ENCODE assay signal across 7 mouse cellular contexts in the genomic region with DNA sequence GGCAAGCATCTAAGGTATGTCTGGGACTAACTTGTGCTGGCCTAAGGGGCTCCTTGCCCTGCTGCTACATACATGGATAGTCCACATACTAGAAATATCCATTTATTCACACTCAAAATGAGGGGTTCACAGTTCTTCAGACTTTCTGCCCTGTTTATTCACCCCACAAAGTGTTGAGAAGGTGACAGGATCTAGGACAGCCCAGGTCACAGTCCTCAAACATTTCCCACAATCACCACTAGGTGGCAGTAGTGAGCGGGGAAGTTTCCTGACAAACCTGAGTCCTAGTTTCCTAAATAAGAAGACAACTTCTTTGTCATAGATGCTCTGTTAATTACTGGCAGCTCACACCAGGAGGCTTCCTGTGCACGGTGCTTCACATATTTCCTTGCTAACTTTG. TPM values are rescaled to one million over a fixed set of nuclear protein-coding genes. Genes with fewer than 3 reads are reported as not detected.
DNase-seq lines count a peak whose midpoint lies in the region; ATAC-seq and TF ChIP-seq lines count a peak whose summit lies in the region.

No protein-coding gene starts in this region.

- peak; percentile 80 for ATAC-seq in frontal cortex, adult (ENCODE audit: low TSS enrichment)

- peak; percentile 50 for DNase-seq in CD4-positive helper T cell, adult 2 months (ENCODE audit: low read depth, low spot score)
- peak; percentile 54 for DNase-seq in ES-E14 (ENCODE audit: low read depth, low spot score)
- DNase-seq in cerebellum, adult 9-10 months, result peak; percentile 26
- peak; percentile 33 to 79 for DNase-seq in kidney, postnatal 36 days
- peak; percentile 71 for DNase-seq in lung, postnatal 10 days
- peak; percentile 14 for DNase-seq in right cerebral cortex, adult 18-20 months

- H3K27ac ChIP-seq in ES-E14 (ENCODE audit: insufficient read depth, low read depth, low read length, poor library complexity, severe bottlenecking), result no peak overlapping the region

- H3K9ac ChIP-seq in ES-E14 (ENCODE audit: insufficient read depth, low read depth, low read length, poor library complexity, severe bottlenecking), result no peak overlapping the region

- no peaks in the 10 kb centered on the region for H3K36me3 ChIP-seq in ES-E14 (ENCODE audit: control insufficient read depth, insufficient read depth, low read length, poor library complexity, severe bottlenecking)

- H3K4me3 ChIP-seq in ES-E14 (ENCODE audit: insufficient read depth in 1 of 2, low read depth in 1 of 2, low read length in 2 of 2, poor library complexity in 1 of 2, severe bottlenecking in 1 of 2), result no peak overlapping the region

- in situ Hi-C loops in ES-E14 (cut with MboI; ENCODE audit: low sequenced_read_pairs in 2 of 2, unreplicated experiment in 2 of 2), result no loop called here

- no peaks in the 10 kb centered on the region for H3K4me1 ChIP-seq in ES-E14 (ENCODE audit: control insufficient read depth in 2 of 2, insufficient read depth in 2 of 2, low read length in 2 of 2, poor library complexity in 1 of 2)

- no peaks in the 10 kb centered on the region for H3K9me3 ChIP-seq in ES-E14 (ENCODE audit: control insufficient read depth, insufficient read depth, low read depth, low read length)

TF ChIP-seq in ES-E14, 5 proteins besides CTCF, POLR2A, EP300 and RAD21:
- no peak for TF ChIP-seq CHD2 (IDR thresholded peaks at IDR 0.05; ENCODE audit: low read depth, low read length)
- no peak for TF ChIP-seq ZNF384 (IDR thresholded peaks at IDR 0.05; ENCODE audit: low read depth, low read length)
- TF ChIP-seq HCFC1 (IDR thresholded peaks at IDR 0.05; ENCODE audit: borderline replicate concordance, insufficient read depth, low read length), result no peak
- no peak; the same call in 1 of the 2 replicates for TF ChIP-seq ZC3H11A (IDR thresholded peaks at IDR 0.05; ENCODE audit: borderline replicate concordance, low read depth, low read length)
- TF ChIP-seq MAFK (IDR thresholded peaks at IDR 0.05; ENCODE audit: insufficient read depth, low read depth, low read length), result no peak

RNA-seq across cellular contexts. Expression of gene Nkd2, which starts 15.9 kb away (rescaled TPM):
- 1.8 and 2.6 TPM in 2 replicates for total RNA-seq in ES-E14 (2012; rRNA removed)

Comparison
In these comparisons a context has a peak if more than half of its experiments do, and no peak if none do; other contexts are left out.
1. DNase-seq: peak in every context shown above with its lines; median percentile 71 in lung, postnatal 10 days; 56 in kidney, postnatal 36 days; 54 in ES-E14; 50 in CD4-positive helper T cell, adult 2 months; 26 in cerebellum, adult 9-10 months; 14 in right cerebral cortex, adult 18-20 months.